Mouse (Mus musculus) kidney, embryonic 16.5 days (tissue): ENCODE results near the gene Zfp992. TPM values are rescaled to one million over a fixed set of nuclear protein-coding genes. Genes with fewer than 3 reads are reported as not detected.
"Not testable (repeated sequence)": the region's sequence is repeated elsewhere in the genome, so short reads cannot be mapped to it uniquely, and the experiment has no call there.

Experiments used
- ATAC-seq: fragments of 200-750 bp; cut with Nextera tagmentation; 2 replicates; pipeline ENCODE4 v1.8.0; 2017; ENCODE audit warnings: moderate TSS enrichment; ENCODE audit not compliant: low FRiP score, low TSS enrichment
- H3K27ac ChIP-seq: fragments of 300-500 bp; sonication (generic); 2 replicates; pipeline ENCODE4 v1.5.1; 2014; ENCODE audit warnings: low read length
- H3K27me3 ChIP-seq: fragments of 300-500 bp; sonication (generic); 2 replicates; pipeline ENCODE4 v1.6.1; 2014; ENCODE audit warnings: low read length, control low read depth, mixed read lengths; ENCODE audit not compliant: insufficient read depth
- H3K36me3 ChIP-seq: fragments of 300-500 bp; sonication (generic); 2 replicates; pipeline ENCODE4 v1.6.1; 2014; ENCODE audit warnings: low read length, control low read depth, mixed read lengths; ENCODE audit not compliant: insufficient read depth
- H3K4me1 ChIP-seq: fragments of 300-500 bp; sonication (generic); 2 replicates; pipeline ENCODE4 v1.6.1; 2014; ENCODE audit warnings: low read length, control low read depth, mixed read lengths; ENCODE audit not compliant: insufficient read depth
- H3K4me2 ChIP-seq: fragments of 300-500 bp; sonication (generic); replicated peaks from 2 replicates; pipeline ENCODE4 v1.6.1; 2014; ENCODE audit warnings: low read depth, low read length
- H3K4me3 ChIP-seq: fragments of 300-500 bp; sonication (generic); 2 replicates; pipeline ENCODE4 v1.5.1; 2014; ENCODE audit warnings: mild to moderate bottlenecking, low read length
- H3K9ac ChIP-seq: fragments of 300-500 bp; sonication (generic); replicated peaks from 2 replicates; pipeline ENCODE4 v1.6.1; 2014; ENCODE audit warnings: low read length
- H3K9me3 ChIP-seq: fragments of 300-500 bp; sonication (generic); 2 replicates; pipeline ENCODE4 v1.6.1; 2016; ENCODE audit warnings: low read length, control low read depth
- WGBS: fragments of 180-500 bp; shearing (Covaris S2); extraction: QIAGEN DNeasy Blood & Tissue Kit; methylation state at CpG from one replicate; pipeline ENCODE4 v1.1.7; 2014; 5-methylcytosine and 5-hydroxymethylcytosine counted together
- polyA plus RNA-seq: library from polyadenylated mRNA; unstranded; fragments of >200 nt; fragmentation: Nextera tagmentation; extraction: Ambion mirVana; gene quantifications from 2 replicates; pipeline ENCODE4 v1.2.1, GENCODE M21; 2015

The Zfp992 gene
- polyA plus RNA-seq, 1 experiment from 2014 or later, result 3.2 TPM

DNA sequence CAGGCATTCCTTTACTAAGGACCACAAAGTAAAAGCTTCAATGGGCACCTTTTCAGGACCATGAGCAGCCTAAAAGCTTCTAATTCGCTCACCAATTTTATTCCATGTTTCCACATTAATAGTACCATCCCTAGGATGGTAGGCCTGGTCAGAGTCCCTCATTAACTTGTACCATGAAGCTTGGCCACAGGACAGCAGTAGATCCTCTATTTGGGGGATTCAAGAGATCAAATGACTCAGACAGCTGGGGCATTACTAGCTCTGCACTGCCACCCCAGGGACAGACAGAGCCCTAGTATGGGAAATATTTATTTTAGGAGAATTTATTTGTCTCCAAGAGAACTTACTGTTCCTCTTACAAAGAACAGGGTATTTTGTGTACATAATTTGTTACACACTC lies 25.4 kb downstream of the Zfp992 start:
- WGBS, result no CpG with 5 or more reads among the region's 1 CpGs
- H3K4me3 ChIP-seq, H3K4me2 ChIP-seq, H3K36me3 ChIP-seq, H3K9ac ChIP-seq, H3K27me3 ChIP-seq, H3K27ac ChIP-seq, H3K4me1 ChIP-seq: not testable (repeated sequence)
- H3K9me3 ChIP-seq, result peaks cover 37% of the 10 kb centered on the region
- ATAC-seq, result peak; percentile 37; the same call in 1 of the 2 replicates

DNA sequence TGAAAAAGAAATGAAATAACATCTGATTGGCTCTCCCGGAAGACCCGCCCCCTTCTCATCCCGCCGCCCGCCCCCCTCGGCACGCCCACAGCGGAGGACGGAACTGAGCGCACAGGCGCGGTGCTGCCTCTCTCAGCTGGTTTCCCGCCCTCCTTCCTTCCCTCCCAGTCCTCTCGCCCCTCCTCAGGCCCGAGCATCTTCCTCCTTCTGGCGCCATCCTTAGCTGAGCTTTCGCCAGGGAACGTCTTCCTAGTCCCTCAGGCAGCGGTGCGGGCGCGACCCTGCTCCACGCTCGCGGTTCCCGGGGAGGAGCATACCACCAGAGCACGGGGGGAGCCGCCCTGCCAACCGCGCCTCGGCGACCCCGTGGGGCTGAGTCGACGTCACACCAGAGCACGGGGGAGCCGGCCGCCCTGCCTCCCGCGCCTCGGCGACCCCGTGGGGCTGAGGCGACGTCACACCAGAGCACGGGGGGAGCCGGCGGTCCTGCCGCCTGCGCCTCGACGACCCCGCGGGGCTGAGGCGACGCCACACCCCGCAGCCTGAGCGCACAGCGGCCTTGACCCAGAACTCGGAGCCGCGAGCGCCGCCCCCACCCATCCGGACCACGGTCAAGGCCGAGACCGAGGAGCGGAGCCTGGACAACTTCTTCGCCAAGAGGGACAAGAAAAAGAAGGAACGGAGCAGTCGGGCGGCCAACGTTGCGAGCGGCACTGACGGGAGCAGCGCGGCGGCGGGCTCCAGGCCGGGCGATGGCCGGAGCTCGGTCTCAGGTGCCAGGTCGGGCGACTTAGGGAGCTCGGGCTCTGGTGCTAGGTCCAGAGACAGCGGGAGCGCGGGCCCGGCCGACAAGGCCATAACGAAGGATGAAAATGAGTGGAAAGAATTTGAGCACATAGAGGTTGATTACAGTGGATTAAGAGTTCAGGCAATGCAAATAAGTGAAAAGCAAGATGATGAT lies 26.2 kb downstream of the Zfp992 start:
- not testable (repeated sequence) for H3K9ac ChIP-seq, H3K27me3 ChIP-seq, H3K36me3 ChIP-seq, H3K4me3 ChIP-seq, H3K4me2 ChIP-seq, H3K4me1 ChIP-seq, H3K27ac ChIP-seq
- peak; percentile 91 for ATAC-seq
- WGBS, result 61% methylated on average over 52 of the region's 94 CpGs
- H3K9me3 ChIP-seq, result peaks cover 32% of the 10 kb centered on the region

DNA sequence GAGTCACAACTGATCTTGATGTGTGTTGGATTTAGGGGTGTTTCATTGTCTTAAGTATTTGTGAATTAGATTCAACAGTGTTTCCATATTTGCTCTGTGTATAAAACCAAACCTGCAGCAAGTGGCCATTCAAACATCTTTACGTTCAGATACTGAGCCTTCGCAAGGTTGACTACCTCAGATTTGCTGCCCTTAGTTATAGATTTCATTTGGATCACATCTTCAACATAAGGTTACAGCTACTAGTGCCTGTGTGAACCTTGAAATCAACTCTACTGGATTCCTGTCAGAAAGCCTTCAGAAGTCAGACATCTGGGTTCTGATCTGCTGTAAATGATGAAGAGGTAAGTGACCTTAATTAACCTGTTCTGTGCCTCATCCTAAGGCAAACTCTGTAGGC lies 27.4 kb downstream of the Zfp992 start:
- H3K4me1 ChIP-seq, H3K9ac ChIP-seq, H3K27me3 ChIP-seq, ATAC-seq, H3K36me3 ChIP-seq, H3K4me3 ChIP-seq, H3K27ac ChIP-seq, H3K4me2 ChIP-seq: not testable (repeated sequence)
- WGBS, result 95% methylated on average over 2 of the region's 2 CpGs
- peaks cover 41% of the 10 kb centered on the region for H3K9me3 ChIP-seq

DNA sequence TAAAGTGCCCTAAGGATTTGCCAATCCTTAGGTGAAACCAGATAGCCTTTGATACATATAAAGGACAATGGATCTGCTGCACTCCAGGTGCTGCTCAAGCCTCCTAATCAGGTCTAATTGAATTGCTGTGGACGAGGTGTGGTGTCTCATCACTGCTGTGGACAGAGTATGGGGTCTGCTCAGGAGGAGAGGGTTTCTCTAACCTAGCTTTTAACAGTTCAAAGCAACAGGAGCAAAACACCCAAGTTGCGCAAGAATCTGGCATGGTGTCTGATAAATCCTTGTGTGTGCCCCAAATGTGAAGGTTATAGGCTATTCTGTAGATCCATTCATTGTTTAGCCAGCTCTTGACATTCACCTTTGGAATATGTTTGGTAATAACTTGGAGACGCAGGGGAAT lies 28.1 kb downstream of the Zfp992 start:
- not testable (repeated sequence) for H3K9ac ChIP-seq, H3K27ac ChIP-seq, H3K27me3 ChIP-seq, H3K4me1 ChIP-seq, ATAC-seq, H3K36me3 ChIP-seq, H3K4me3 ChIP-seq, H3K4me2 ChIP-seq
- H3K9me3 ChIP-seq, result peaks cover 45% of the 10 kb centered on the region
- 81% methylated on average over 3 of the region's 3 CpGs for WGBS

DNA sequence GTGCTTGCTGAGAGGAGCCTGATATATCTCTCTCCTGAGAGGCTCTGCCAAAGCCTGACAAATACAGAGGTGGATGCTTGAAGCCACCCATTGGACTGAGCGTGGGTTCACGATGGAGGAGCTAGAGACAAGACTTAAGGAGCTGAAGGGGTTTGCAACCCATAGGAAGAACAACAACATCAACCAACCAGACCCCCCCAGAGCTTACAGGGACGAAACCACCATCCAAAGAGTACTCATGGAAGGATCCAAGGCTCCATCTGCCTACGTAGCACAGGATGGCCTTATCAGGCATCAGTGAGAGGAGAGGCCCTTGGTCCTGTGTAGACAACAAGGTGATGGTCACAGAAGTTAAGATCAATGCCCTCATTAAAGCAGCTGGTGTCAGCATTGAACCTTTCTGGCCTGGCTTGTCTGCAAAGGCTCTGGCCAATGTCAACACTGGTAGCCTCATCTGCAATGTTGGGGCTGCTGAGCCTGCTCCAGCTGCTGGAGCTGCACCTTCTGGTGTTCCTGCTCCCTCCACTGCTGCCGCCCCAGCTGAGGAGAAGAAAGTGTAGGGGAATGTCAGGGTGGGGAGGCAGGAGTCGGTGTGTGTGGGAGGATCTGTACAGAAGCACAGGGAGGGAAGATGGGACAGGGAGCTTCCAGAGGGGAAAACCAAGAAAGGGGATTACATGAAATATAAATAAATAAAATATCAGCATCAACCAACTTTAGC lies 31.7 kb downstream of the Zfp992 start:
- H3K36me3 ChIP-seq, H3K27ac ChIP-seq, H3K4me2 ChIP-seq, H3K4me3 ChIP-seq, H3K27me3 ChIP-seq, H3K9ac ChIP-seq, H3K4me1 ChIP-seq: not testable (repeated sequence)
- peaks cover 71% of the 10 kb centered on the region for H3K9me3 ChIP-seq
- 72% methylated on average over 6 of the region's 6 CpGs for WGBS
- ATAC-seq, result peak; percentile 20; the same call in 1 of the 2 replicates

DNA sequence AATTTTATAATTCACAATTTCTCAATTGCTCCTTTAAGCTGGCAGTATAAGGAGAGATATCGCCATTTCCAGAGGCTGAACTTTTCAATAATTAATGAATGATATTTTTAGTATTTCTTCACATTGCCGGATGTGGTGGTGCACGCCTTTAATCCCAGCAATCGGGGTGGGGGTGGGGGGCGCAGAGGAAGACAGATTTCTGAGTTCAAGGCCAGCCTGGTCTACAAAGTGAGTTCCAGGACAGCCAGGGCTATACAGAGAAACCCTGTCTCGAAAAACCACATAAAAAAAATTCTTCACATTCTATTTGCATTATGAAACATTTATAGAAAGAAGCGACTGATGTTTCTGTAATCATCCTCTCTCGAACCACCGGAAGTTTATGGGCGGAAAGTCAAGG lies 33.7 kb downstream of the Zfp992 start:
- not testable (repeated sequence) for H3K9ac ChIP-seq, H3K36me3 ChIP-seq, H3K4me3 ChIP-seq, H3K27ac ChIP-seq, H3K4me2 ChIP-seq, ATAC-seq, H3K27me3 ChIP-seq, H3K4me1 ChIP-seq
- peaks cover 59% of the 10 kb centered on the region for H3K9me3 ChIP-seq
- WGBS, result 89% methylated on average over 10 of the region's 10 CpGs

DNA sequence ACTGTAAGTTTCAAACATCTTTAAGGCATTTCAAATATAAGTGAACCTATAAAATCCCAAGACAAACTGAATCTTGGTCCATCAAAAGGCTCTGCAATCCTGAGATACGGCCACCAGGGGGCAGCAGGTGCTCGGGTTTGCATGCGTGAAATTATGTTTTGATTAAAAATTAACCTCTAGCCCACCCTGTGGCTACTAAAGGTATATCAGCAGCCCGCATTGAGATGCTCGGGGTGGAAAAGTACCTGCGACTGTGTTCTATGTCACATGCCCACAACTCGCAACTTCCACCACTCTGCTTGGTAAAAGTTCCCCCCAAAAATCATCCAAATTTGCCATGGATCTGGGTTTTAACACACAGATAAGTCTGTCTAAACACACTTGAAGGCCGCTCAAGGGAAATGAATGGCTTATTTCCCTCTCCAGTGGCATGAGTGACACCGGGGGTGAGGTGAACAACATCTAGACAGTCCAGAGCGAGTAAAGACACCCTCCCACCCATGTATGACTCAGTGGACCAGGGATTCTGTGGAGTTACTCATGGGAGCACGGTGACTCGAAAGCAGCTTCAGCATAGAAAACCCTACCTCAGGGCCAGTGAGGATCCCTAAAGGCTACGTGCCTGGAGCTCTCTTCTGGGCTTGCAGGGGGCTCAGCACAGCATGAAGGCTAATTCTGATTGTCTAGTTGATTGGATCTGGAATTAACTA lies 34.9 kb downstream of the Zfp992 start:
- not testable (repeated sequence) for H3K27me3 ChIP-seq, H3K27ac ChIP-seq, H3K9ac ChIP-seq, H3K4me1 ChIP-seq, H3K4me2 ChIP-seq, H3K36me3 ChIP-seq, H3K4me3 ChIP-seq
- peaks cover 56% of the 10 kb centered on the region for H3K9me3 ChIP-seq
- WGBS, result 74% methylated on average over 13 of the region's 13 CpGs
- peak; percentile 52; the same call in 1 of the 2 replicates for ATAC-seq

DNA sequence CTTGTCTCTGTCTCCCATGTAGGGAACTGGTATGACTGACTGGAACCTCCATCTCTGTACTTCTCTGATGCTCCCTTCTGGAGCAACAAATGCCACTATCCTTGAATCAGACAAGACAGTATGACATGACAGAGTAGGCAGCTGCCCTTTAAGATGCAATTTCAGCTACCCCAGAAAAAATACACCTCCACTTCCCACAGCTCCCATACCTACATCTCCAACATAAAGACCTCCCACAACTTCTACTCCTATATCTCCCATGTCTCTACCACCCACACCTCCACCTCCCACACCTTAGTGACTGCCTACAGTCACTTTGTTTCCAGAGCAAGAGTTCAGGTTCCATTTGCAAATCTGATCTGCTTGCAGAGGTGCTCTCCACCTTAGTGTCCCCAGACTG lies 35.9 kb downstream of the Zfp992 start:
- H3K4me1 ChIP-seq, H3K4me2 ChIP-seq, H3K27ac ChIP-seq: not testable (repeated sequence)

DNA sequence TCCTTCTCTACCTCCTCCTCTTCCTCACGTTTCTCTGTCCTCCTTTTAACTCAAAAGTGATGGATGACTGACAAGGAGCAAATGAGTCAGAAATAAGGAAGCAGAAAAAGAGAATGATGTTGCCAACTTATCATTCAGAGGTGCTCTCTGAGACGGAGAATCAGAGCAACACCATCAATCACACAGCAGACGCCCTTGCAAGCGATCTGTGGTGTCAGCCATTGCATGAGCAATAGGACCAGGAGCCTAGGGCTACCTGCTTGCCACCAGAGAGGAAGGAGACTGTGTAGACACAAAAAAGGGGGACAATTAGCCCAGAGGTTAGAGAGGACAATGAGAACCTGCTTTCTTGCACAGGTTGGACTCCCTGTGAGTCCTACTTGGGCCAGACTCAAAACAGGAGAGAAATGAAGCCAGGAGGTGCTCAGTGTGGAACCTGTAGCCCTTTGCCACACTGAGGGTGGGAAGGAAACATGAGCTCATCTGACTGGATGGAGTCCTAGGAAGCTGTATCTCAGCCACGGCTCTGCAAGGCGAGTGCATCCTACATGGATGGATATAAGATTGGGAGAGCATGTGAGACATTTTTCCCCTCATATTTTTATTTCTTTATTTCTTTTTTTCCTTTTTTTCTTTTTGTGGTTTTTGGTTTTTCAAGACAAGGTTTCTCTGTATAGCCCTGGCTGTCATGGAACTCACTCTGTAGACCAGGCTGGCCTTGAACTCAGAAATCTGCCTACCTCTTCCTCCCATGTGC lies 36.5 kb downstream of the Zfp992 start:
- 72% methylated on average over 6 of the region's 6 CpGs for WGBS
- peaks cover 59% of the 10 kb centered on the region for H3K9me3 ChIP-seq
- not testable (repeated sequence) for H3K36me3 ChIP-seq, H3K4me2 ChIP-seq, H3K4me3 ChIP-seq, H3K9ac ChIP-seq, H3K27me3 ChIP-seq, H3K27ac ChIP-seq, H3K4me1 ChIP-seq, ATAC-seq

More for the DNA sequence above, 35.9 kb downstream of the Zfp992 start:
- ATAC-seq, H3K27me3 ChIP-seq, H3K36me3 ChIP-seq, H3K4me3 ChIP-seq, H3K9ac ChIP-seq: not testable (repeated sequence)
- peaks cover 60% of the 10 kb centered on the region for H3K9me3 ChIP-seq
